Mouse (Mus musculus) ES-Bruce4 (cell line): ENCODE measurements around the gene Laptm5.

Source experiments
- CTCF ChIP-seq: IDR thresholded peaks from one replicate; pipeline ENCODE4 v1.8.1; 2011; ENCODE audit warnings: low read depth, low read length
- POLR2A ChIP-seq: IDR thresholded peaks from one replicate; pipeline ENCODE4 v1.8.1; 2011; ENCODE audit warnings: low read length; ENCODE audit not compliant: insufficient read depth

DNA sequence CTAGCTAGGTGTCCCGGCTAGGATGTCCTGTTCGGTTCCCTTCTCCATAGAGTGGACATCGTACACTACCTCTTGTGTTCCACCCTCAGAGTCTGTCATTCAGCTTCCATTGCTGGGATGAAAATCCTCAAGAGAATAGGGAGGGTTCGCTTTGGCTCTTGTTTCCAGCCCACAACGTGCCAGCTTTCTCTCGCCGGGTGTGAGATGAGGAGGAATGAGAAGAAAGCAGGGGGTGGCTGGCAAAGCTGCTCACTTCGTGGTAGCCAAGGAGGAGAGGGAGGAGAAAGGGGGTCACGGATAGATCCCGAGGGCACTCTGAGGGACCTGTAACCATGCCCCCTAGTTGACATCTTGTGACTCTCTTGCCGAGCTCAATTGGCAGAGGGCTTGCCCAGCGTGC is 14.9 kb downstream of the Laptm5 start:
- TF ChIP-seq CTCF (no peak), POLR2A (no peak)
